Mouse (Mus musculus) forebrain, embryonic 15.5 days (tissue): ENCODE measurements at regions not wholly inside any gene's neighbourhood (a gene's known extent, or its start where the extent isn't known, plus 50 kb on each side); places are given as distances from the start of the nearest gene placed in this dataset.
"Not testable (repeated sequence)": the region's sequence is repeated elsewhere in the genome, so short reads cannot be mapped to it uniquely, and the experiment has no call there.

Source experiments
- ATAC-seq: fragments of 200-750 bp; cut with Nextera tagmentation; replicated peaks from 2 replicates; pipeline ENCODE4 v1.8.0; 2017; ENCODE audit warnings: mild to moderate bottlenecking, moderate TSS enrichment, moderate library complexity
- H3K27ac ChIP-seq: fragments of 300-500 bp; sonication (generic); replicated peaks from 2 replicates; pipeline ENCODE4 v1.5.1; 2015; ENCODE audit warnings: mild to moderate bottlenecking, inconsistent platforms
- H3K27me3 ChIP-seq: fragments of 300-500 bp; sonication (generic); 2 replicates; pipeline ENCODE4 v1.6.1; 2015; ENCODE audit warnings: inconsistent platforms
- H3K36me3 ChIP-seq: fragments of 300-500 bp; sonication (generic); 2 replicates; pipeline ENCODE4 v1.6.1; 2015; ENCODE audit warnings: mild to moderate bottlenecking, inconsistent platforms
- H3K4me1 ChIP-seq: fragments of 300-500 bp; sonication (generic); 2 replicates; pipeline ENCODE4 v1.6.1; 2015; ENCODE audit warnings: inconsistent platforms
- H3K4me2 ChIP-seq: fragments of 300-500 bp; sonication (generic); replicated peaks from 2 replicates; pipeline ENCODE4 v1.6.1; 2015; ENCODE audit warnings: mild to moderate bottlenecking, inconsistent platforms
- H3K4me3 ChIP-seq: fragments of 300-500 bp; sonication (generic); 2 replicates; pipeline ENCODE4 v1.5.1; 2015; ENCODE audit warnings: mild to moderate bottlenecking, inconsistent platforms
- H3K9ac ChIP-seq: fragments of 300-500 bp; sonication (generic); replicated peaks from 2 replicates; pipeline ENCODE4 v1.6.1; 2015; ENCODE audit warnings: mild to moderate bottlenecking, inconsistent platforms
- H3K9me3 ChIP-seq: fragments of 300-500 bp; sonication (generic); 2 replicates; pipeline ENCODE4 v1.6.1; 2016; ENCODE audit warnings: inconsistent platforms
- WGBS: fragments of 180-500 bp; shearing (Covaris S2); methylation state at CpG from one replicate; pipeline ENCODE4 v1.1.7; 2015; ENCODE audit warnings: mixed read lengths; 5-methylcytosine and 5-hydroxymethylcytosine counted together

- H3K27ac ChIP-seq = no peak overlapping the region
- no peak overlapping the region for H3K4me2 ChIP-seq
- H3K9ac ChIP-seq = no peak overlapping the region
- H3K9me3 ChIP-seq = no peaks in the 10 kb centered on the region
- no peaks in the 10 kb centered on the region for H3K4me1 ChIP-seq
- ATAC-seq = no peak
- H3K4me3 ChIP-seq = no peak overlapping the region
- no peaks in the 10 kb centered on the region for H3K27me3 ChIP-seq
- no peaks in the 10 kb centered on the region for H3K36me3 ChIP-seq
- WGBS = 77% methylated on average over 7 of the region's 7 CpGs
Measured at GRCm38 (mm10) chr4:143055371-143055770, 157.4 kb downstream of the Prdm2 start.

- Histone ChIP-seq H3K9ac (no peak overlapping the region), H3K4me1 (no peaks in the 10 kb centered on the region), H3K36me3 (no peaks in the 10 kb centered on the region), H3K27me3 (no peaks in the 10 kb centered on the region), H3K27ac (no peak overlapping the region), H3K4me2 (no peak overlapping the region), H3K4me3 (no peak overlapping the region), H3K9me3 (no peaks in the 10 kb centered on the region)
- no peak for ATAC-seq
- 62% methylated on average over 5 of the region's 5 CpGs for WGBS
Measured at GRCm38 (mm10) chr4:143053029-143053428, 159.8 kb downstream of the Prdm2 start.

DNA sequence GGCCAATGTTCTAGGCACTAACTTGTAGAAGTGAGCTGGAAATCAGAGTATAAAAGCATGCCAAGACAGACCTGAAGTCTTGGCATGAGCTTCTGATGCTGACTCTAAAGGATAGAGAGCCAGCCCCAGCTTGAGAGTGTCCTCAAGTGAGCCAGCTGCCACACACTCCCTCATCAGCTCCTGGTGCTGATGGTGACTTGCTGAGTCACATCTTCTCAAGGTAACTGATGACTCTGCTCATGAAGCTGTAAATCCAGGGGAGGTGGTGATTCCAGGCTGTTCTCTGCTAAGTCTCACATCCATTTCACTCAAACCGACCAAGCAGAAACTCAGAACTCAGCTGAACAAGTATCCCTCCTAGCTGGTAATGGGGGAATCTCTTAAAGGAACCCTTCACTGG lies 161.6 kb downstream of the Prdm2 start:
- H3K36me3 ChIP-seq = no peaks in the 10 kb centered on the region
- no peak overlapping the region for H3K27ac ChIP-seq
- ATAC-seq = no peak
- 83% methylated on average over 1 of the region's 1 CpGs for WGBS
- no peaks in the 10 kb centered on the region for H3K27me3 ChIP-seq
- no peak overlapping the region for H3K9ac ChIP-seq
- no peaks in the 10 kb centered on the region for H3K4me1 ChIP-seq
- no peak overlapping the region for H3K4me3 ChIP-seq
- no peak overlapping the region for H3K4me2 ChIP-seq
- no peaks in the 10 kb centered on the region for H3K9me3 ChIP-seq

GRCm38 (mm10) chr4:143045245-143045644 lies 167.6 kb downstream of the Prdm2 start:
- no peak for ATAC-seq
- WGBS = 49% methylated on average over 7 of the region's 7 CpGs

DNA sequence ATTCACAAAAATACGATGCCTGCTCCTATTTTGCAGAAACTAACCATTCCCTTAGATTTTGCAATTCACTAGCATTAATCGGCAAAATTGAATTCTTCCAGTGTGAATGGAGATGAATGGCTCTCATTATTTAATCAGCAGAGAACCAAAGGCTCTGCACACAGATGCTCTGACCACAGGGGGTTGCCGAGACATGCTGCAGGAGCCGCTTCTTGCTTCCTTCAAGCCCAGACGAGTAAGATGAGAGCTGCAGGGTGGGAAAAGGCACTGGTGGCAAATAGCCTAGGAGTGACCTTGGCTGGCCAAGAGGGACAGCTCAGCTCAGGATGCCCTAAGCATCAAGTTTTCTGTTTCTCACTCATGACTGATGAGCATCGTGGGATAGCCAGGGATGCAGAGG lies 170.0 kb downstream of the Prdm2 start:
- 0 out of 2 replicates have a peak, but pooled peaks cover 7% of the 10 kb centered on the region for H3K4me1 ChIP-seq
- ATAC-seq = no peak
- no peaks in the 10 kb centered on the region for H3K9me3 ChIP-seq
- no peaks in the 10 kb centered on the region for H3K36me3 ChIP-seq
- no peak overlapping the region for H3K9ac ChIP-seq
- H3K4me2 ChIP-seq = no peak overlapping the region
- WGBS = 20% methylated on average over 6 of the region's 6 CpGs
- no peak overlapping the region for H3K4me3 ChIP-seq
- H3K27ac ChIP-seq = no peak overlapping the region
- no peaks in the 10 kb centered on the region for H3K27me3 ChIP-seq

More at GRCm38 (mm10) chr4:143045245-143045644, 167.6 kb downstream of the Prdm2 start:
- Histone ChIP-seq H3K4me2 (no peak overlapping the region), H3K27me3 (no peaks in the 10 kb centered on the region), H3K4me3 (no peak overlapping the region), H3K27ac (no peak overlapping the region), H3K4me1 (0 out of 2 replicates have a peak, but pooled peaks cover 7% of the 10 kb centered on the region), H3K9me3 (no peaks in the 10 kb centered on the region), H3K9ac (no peak overlapping the region), H3K36me3 (no peaks in the 10 kb centered on the region)

DNA sequence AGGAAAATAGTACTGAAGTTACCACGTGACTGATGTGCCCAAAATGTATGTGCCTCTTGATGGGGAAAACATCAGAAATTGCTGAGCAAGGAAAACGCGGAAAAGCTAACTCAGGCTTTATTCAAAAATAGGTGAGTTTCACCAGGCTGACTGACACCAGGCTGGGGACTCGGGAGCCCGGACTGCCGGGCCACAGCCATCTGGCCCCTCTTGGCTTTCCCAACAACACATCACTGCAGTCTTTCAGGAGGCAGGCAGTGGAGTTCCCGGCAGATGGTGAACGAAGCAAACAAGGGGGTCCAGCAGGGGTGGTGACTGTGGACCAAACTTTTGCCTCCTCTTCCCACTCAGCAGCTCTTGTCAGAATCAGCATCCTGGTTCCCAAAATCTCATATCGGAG lies 174.2 kb downstream of the Prdm2 start:
- H3K36me3 ChIP-seq = no peaks in the 10 kb centered on the region
- no peaks in the 10 kb centered on the region for H3K27me3 ChIP-seq
- no peaks in the 10 kb centered on the region for H3K9me3 ChIP-seq
- no peak overlapping the region for H3K4me2 ChIP-seq
- 0 out of 2 replicates have a peak, but pooled peaks cover 7% of the 10 kb centered on the region for H3K4me1 ChIP-seq
- H3K4me3 ChIP-seq = no peak overlapping the region
- H3K27ac ChIP-seq = no peak overlapping the region
- no peak overlapping the region for H3K9ac ChIP-seq
- no peak for ATAC-seq
- 74% methylated on average over 9 of the region's 9 CpGs for WGBS

DNA sequence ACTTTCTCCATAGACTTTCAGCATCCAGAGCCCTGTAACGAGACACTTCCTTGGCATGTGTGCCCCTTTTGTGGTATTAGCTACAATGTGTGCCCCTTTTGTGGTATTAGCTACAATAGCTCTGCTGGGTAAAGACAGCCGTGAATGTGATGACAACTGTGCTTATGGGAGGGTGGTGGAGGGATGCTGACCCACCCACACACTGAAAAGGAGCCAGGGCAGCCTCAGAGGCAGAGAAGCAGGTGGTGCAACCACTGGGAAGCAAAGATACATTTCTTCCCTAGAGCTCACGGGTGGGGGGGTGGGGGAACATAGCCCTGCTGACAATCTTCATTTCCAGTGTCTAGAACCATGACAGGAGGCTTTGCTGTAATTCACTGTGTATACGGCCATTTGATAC lies 176.1 kb downstream of the Prdm2 start:
- H3K27me3 ChIP-seq = no peaks in the 10 kb centered on the region
- no peak overlapping the region for H3K4me2 ChIP-seq
- no peaks in the 10 kb centered on the region for H3K36me3 ChIP-seq
- no peak overlapping the region for H3K27ac ChIP-seq
- H3K4me1 ChIP-seq = no peaks in the 10 kb centered on the region
- 38% methylated on average over 4 of the region's 4 CpGs for WGBS
- no peak overlapping the region for H3K9ac ChIP-seq
- H3K9me3 ChIP-seq = no peaks in the 10 kb centered on the region
- H3K4me3 ChIP-seq = no peak overlapping the region
- ATAC-seq = no peak

- H3K27ac ChIP-seq, ATAC-seq, H3K4me2 ChIP-seq, H3K9me3 ChIP-seq, H3K4me1 ChIP-seq, H3K9ac ChIP-seq, H3K27me3 ChIP-seq, H3K36me3 ChIP-seq, H3K4me3 ChIP-seq: not testable (repeated sequence)
- WGBS = 64% methylated on average over 2 of the region's 2 CpGs
Measured at GRCm38 (mm10) chr4:143035089-143035488, 177.7 kb downstream of the Prdm2 start.

GRCm38 (mm10) chr4:143034324-143034723 lies 178.5 kb downstream of the Prdm2 start:
- WGBS = 93% methylated on average over 2 of the region's 2 CpGs
- H3K9ac ChIP-seq, H3K9me3 ChIP-seq, H3K4me1 ChIP-seq, H3K27me3 ChIP-seq, H3K36me3 ChIP-seq, H3K4me2 ChIP-seq, ATAC-seq, H3K4me3 ChIP-seq, H3K27ac ChIP-seq: not testable (repeated sequence)

GRCm38 (mm10) chr4:143029813-143030212 lies 183.0 kb downstream of the Prdm2 start:
- not testable (repeated sequence) for H3K9ac ChIP-seq, H3K27ac ChIP-seq, H3K4me2 ChIP-seq, H3K36me3 ChIP-seq, H3K4me1 ChIP-seq, H3K4me3 ChIP-seq, H3K27me3 ChIP-seq, H3K9me3 ChIP-seq, ATAC-seq
- 59% methylated on average over 4 of the region's 4 CpGs for WGBS

DNA sequence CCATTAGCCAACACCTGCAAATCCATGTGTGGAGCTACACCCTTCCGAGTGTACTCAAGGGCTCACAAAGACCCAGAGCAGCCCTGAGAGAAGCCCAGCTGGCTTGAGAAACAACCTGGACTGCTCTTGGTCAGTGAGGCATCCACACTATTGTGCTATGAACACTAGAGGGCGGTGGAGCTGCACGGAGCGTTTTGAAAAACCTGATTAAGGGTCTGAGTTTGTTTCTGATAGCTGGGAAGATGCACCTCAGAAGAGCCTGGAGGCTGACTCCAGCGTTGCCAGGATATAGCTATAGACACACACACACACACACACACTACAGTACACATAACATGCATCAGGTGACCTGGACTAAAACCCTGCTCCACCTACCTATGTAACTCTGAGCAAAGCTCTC lies 185.5 kb downstream of the Prdm2 start:
- Histone ChIP-seq H3K9me3 (no peaks in the 10 kb centered on the region), H3K4me1 (0 out of 2 replicates have a peak, but pooled peaks cover 6% of the 10 kb centered on the region), H3K27ac (no peak overlapping the region), H3K4me2 (no peak overlapping the region), H3K27me3 (no peaks in the 10 kb centered on the region), H3K9ac (no peak overlapping the region), H3K36me3 (no peaks in the 10 kb centered on the region), H3K4me3 (no peak overlapping the region)
- WGBS = 8% methylated on average over 5 of the region's 5 CpGs
- peak; percentile 79 for ATAC-seq

DNA sequence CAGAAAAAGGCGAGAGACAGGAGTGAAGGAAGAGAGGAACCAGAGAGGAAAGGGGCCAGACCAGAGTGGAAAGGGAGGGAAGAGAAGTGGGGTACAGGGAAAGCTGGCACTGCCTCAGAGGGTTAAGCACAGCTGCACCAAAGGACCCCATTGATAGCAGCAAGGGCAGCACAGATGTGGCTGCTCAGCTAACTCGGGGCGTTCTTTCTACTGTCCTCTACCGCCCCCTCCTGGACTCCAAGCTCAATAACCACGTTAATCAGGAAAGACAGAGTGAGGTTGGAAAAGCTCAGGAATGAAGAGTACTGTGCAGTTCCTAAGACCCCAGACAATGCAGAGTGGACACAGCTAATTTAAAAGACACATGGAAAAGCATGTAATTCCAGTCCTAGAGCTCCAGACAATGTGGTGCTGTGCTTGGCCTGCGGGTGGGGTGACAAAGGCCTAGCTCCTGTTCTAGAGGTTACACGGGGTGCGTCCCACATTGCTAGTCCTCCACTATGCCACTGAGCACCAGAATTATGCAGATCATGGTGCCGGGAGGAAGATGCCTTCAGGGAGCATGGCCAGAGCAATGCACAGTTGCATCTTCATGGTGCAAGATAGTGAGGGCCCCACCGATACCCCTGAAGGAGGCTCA lies 191.4 kb downstream of the Prdm2 start:
- H3K9me3 ChIP-seq = no peaks in the 10 kb centered on the region
- WGBS = 49% methylated on average over 10 of the region's 10 CpGs
- no peak overlapping the region for H3K4me2 ChIP-seq

DNA sequence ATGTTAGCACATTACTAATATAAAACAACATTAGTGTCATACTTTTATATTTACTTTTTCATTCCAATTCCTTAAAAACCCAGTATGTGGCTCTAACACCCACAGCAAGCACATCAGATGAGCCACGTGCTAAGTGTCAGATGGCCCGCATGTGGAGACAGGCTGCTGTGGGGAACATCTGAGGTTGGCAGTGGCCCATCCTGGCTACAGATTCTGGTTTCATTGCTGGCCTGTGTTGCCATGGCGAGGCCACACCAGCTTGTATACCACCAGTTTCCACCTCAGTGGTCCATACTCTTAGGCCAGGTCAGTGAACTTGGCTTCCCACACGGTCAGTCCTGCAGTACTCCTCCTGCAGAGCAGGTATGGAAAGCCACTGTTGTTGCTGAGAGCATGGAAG lies 192.1 kb downstream of the Prdm2 start:
- ATAC-seq = peak; percentile 49; the same call in 1 of the 2 replicates

More for the DNA sequence above, 191.4 kb downstream of the Prdm2 start:
- H3K4me3 ChIP-seq = no peak overlapping the region
- H3K9ac ChIP-seq = no peak overlapping the region
- H3K36me3 ChIP-seq = no peaks in the 10 kb centered on the region
- no peak overlapping the region for H3K27ac ChIP-seq
- no peaks in the 10 kb centered on the region for H3K27me3 ChIP-seq
- ATAC-seq = peak; percentile 72
- 0 out of 2 replicates have a peak, but pooled peaks cover 12% of the 10 kb centered on the region for H3K4me1 ChIP-seq

More for the DNA sequence above, 192.1 kb downstream of the Prdm2 start:
- Histone ChIP-seq H3K4me3 (no peak overlapping the region), H3K36me3 (no peaks in the 10 kb centered on the region), H3K9me3 (no peaks in the 10 kb centered on the region), H3K27me3 (no peaks in the 10 kb centered on the region), H3K4me1 (0 out of 2 replicates have a peak, but pooled peaks cover 12% of the 10 kb centered on the region), H3K9ac (no peak overlapping the region), H3K4me2 (no peak overlapping the region), H3K27ac (no peak overlapping the region)
- 68% methylated on average over 4 of the region's 4 CpGs for WGBS
